Mouse (Mus musculus): ENCODE data around the gene Sphk2. TPM values are rescaled to one million over a fixed set of nuclear protein-coding genes. Genes with fewer than 3 reads are reported as not detected.

Sphk2 gene
- polyA plus RNA-seq, 1 experiment from 2014 or later = 16.7 TPM

- Histone ChIP-seq H3K36me3 (replicated peaks; ENCODE audit: control insufficient read depth, insufficient read depth) (peaks cover 17% of the 10 kb centered on the region), H3K9me3 (ENCODE audit: control insufficient read depth, low read length) (no peaks in the 10 kb centered on the region), H3K27me3 (ENCODE audit: control insufficient read depth, insufficient read depth, low read length) (no peaks in the 10 kb centered on the region), H3K4me1 (replicated peaks; ENCODE audit: control insufficient read depth, insufficient read depth, low read length) (no peaks in the 10 kb centered on the region), H3K4me2 (replicated peaks) (no peak overlapping the region), H3K9ac (no peak overlapping the region), H3K4me3 (replicated peaks; ENCODE audit: low read length) (no peak overlapping the region), H3K27ac (no peak overlapping the region)
- DNase-seq (ENCODE audit: low spot score) (no peak), ATAC-seq (ENCODE audit: low FRiP score) (no peak)
- WGBS = 18% methylated on average over 16 of the region's 16 CpGs
Observed at GRCm38 (mm10) chr7:45730727-45731431, 13.1 kb upstream of the Sphk2 start.

- H3K4me3 ChIP-seq (replicated peaks; ENCODE audit: low read length) = no peak overlapping the region
- no peak overlapping the region for H3K27ac ChIP-seq
- DNase-seq (ENCODE audit: low spot score) (no peak), ATAC-seq (ENCODE audit: low FRiP score) (no peak)
- H3K4me2 ChIP-seq (replicated peaks) = no peak overlapping the region
- H3K9ac ChIP-seq = no peak overlapping the region
- 86% methylated on average over 3 of the region's 3 CpGs for WGBS
- no peaks in the 10 kb centered on the region for H3K27me3 ChIP-seq (ENCODE audit: control insufficient read depth, insufficient read depth, low read length)
- H3K9me3 ChIP-seq (ENCODE audit: control insufficient read depth, low read length) = no peaks in the 10 kb centered on the region
- no peaks in the 10 kb centered on the region for H3K4me1 ChIP-seq (replicated peaks; ENCODE audit: control insufficient read depth, insufficient read depth, low read length)
- peaks cover 48% of the 10 kb centered on the region for H3K36me3 ChIP-seq (replicated peaks; ENCODE audit: control insufficient read depth, insufficient read depth)
Observed at GRCm38 (mm10) chr7:45727625-45728024, 9.8 kb upstream of the Sphk2 start.

DNA sequence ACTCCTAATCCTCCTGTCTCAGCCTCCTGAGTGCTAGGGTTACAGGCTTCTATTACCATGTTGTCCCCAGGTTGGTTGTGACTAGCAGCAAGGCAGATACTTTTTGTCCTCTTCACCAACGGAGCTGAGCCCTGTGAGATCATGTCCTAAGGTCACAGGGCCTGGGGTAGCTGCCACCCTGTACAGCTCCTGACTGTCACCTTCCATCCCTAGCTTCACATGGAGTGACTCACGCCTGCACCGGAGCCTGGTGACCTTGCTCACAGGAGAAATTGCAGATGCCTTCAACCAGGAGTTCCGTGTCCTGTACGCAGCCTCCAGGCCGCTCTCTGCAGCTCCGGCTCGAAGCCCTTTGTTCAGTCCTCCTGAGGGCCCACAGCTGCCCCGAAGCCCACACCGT, 8.6 kb upstream of the Sphk2 start:
- Histone ChIP-seq H3K9me3 (ENCODE audit: control insufficient read depth, low read length) (no peaks in the 10 kb centered on the region), H3K4me2 (replicated peaks) (no peak overlapping the region), H3K9ac (no peak overlapping the region), H3K27ac (no peak overlapping the region), H3K4me1 (replicated peaks; ENCODE audit: control insufficient read depth, insufficient read depth, low read length) (no peaks in the 10 kb centered on the region), H3K4me3 (replicated peaks; ENCODE audit: low read length) (no peak overlapping the region), H3K27me3 (ENCODE audit: control insufficient read depth, insufficient read depth, low read length) (no peaks in the 10 kb centered on the region), H3K36me3 (replicated peaks; ENCODE audit: control insufficient read depth, insufficient read depth) (peaks cover 60% of the 10 kb centered on the region)
- 95% methylated on average over 10 of the region's 10 CpGs for WGBS
- no peak for ATAC-seq (ENCODE audit: low FRiP score)
- no peak for DNase-seq (ENCODE audit: low spot score)

DNA sequence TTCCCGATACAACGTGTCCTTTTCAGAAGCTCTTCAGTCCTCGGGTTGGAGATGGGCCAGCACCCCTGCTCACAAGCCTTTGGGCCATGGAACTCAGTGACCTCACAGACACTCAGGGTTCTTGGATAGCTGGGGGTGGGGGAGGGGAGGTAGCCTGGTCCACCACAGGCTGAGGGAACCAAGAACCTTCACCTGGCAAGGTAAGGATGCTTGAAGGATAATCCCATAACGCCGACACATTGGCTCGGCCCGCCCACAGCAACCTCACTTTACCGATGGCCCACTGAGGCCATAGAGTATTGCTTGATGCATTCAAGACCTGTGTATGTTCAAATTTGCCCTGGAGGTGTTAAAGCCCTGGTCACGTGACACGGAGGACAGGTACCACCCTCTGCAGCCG, 7.9 kb upstream of the Sphk2 start, which contains the start of gene Spaca4:
Gene Spaca4 (minus strand): TSS at position 101 of the 400 bp plus-strand sequence.
- whole genome bisulfite sequencing = 92% methylated on average over 11 of the region's 11 CpGs

GRCm38 (mm10) chr7:45725151-45725550, 7.3 kb upstream of the Sphk2 start:
- Histone ChIP-seq H3K9ac (no peak overlapping the region), H3K27ac (no peak overlapping the region), H3K9me3 (ENCODE audit: control insufficient read depth, low read length) (no peaks in the 10 kb centered on the region), H3K4me2 (replicated peaks) (no peak overlapping the region), H3K27me3 (ENCODE audit: control insufficient read depth, insufficient read depth, low read length) (no peaks in the 10 kb centered on the region), H3K4me3 (replicated peaks; ENCODE audit: low read length) (no peak overlapping the region), H3K36me3 (replicated peaks; ENCODE audit: control insufficient read depth, insufficient read depth) (peaks cover 73% of the 10 kb centered on the region), H3K4me1 (replicated peaks; ENCODE audit: control insufficient read depth, insufficient read depth, low read length) (no peaks in the 10 kb centered on the region)
- ATAC-seq (ENCODE audit: low FRiP score) (no peak), DNase-seq (ENCODE audit: low spot score) (no peak)
- WGBS = 95% methylated on average over 9 of the region's 9 CpGs

More for the DNA sequence above, 7.9 kb upstream of the Sphk2 start, which contains the start of gene Spaca4:
- H3K4me1 ChIP-seq (replicated peaks; ENCODE audit: control insufficient read depth, insufficient read depth, low read length) = no peaks in the 10 kb centered on the region
- peaks cover 67% of the 10 kb centered on the region for H3K36me3 ChIP-seq (replicated peaks; ENCODE audit: control insufficient read depth, insufficient read depth)
- no peak within 1 kb of the TSS for H3K9ac ChIP-seq
- no peak within 1 kb of the TSS for H3K4me3 ChIP-seq (replicated peaks; ENCODE audit: low read length)
- no peak within 1 kb of the TSS for H3K4me2 ChIP-seq (replicated peaks)
- DNase-seq (ENCODE audit: low spot score) (no peak), ATAC-seq (ENCODE audit: low FRiP score) (no peak)
- H3K9me3 ChIP-seq (ENCODE audit: control insufficient read depth, low read length) = no peaks in the 10 kb centered on the region
- H3K27me3 ChIP-seq (ENCODE audit: control insufficient read depth, insufficient read depth, low read length) = no peaks in the 10 kb centered on the region
- no peak within 1 kb of the TSS for H3K27ac ChIP-seq

DNA sequence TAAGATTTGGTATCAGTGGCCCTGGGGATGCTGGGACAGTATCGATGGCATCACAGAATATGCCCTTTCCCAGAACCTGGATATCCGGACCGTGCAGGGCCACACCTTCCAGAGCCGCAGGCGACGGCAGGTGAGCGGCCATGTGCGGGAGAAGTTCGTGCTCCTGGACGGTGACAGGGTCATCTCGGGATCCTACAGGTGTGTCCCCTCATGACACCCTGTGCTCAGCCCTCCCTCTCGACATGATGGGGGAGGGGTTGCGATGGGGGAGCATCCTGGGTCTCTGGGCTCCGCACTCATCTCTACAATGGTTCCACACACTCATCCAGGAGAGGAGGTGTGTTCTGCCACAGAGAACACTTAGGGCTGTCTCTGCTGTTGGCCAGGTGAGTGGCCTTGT, 6.0 kb upstream of the Sphk2 start:
- 95% methylated on average over 14 of the region's 14 CpGs for WGBS
- no peaks in the 10 kb centered on the region for H3K27me3 ChIP-seq (ENCODE audit: control insufficient read depth, insufficient read depth, low read length)
- DNase-seq (ENCODE audit: low spot score) (no peak), ATAC-seq (ENCODE audit: low FRiP score) (no peak)
- H3K9ac ChIP-seq = no peak overlapping the region
- peaks cover 8% of the 10 kb centered on the region for H3K4me1 ChIP-seq (replicated peaks; ENCODE audit: control insufficient read depth, insufficient read depth, low read length)
- no peak overlapping the region for H3K4me2 ChIP-seq (replicated peaks)
- H3K4me3 ChIP-seq (replicated peaks; ENCODE audit: low read length) = no peak overlapping the region
- peaks cover 85% of the 10 kb centered on the region for H3K36me3 ChIP-seq (replicated peaks; ENCODE audit: control insufficient read depth, insufficient read depth)
- no peak overlapping the region for H3K27ac ChIP-seq
- no peaks in the 10 kb centered on the region for H3K9me3 ChIP-seq (ENCODE audit: control insufficient read depth, low read length)

- WGBS = 88% methylated on average over 4 of the region's 4 CpGs
- H3K27me3 ChIP-seq (ENCODE audit: control insufficient read depth, insufficient read depth, low read length) = no peaks in the 10 kb centered on the region
- no peak for DNase-seq (ENCODE audit: low spot score)
Observed at GRCm38 (mm10) chr7:45723301-45723700, 5.5 kb upstream of the Sphk2 start.

DNA sequence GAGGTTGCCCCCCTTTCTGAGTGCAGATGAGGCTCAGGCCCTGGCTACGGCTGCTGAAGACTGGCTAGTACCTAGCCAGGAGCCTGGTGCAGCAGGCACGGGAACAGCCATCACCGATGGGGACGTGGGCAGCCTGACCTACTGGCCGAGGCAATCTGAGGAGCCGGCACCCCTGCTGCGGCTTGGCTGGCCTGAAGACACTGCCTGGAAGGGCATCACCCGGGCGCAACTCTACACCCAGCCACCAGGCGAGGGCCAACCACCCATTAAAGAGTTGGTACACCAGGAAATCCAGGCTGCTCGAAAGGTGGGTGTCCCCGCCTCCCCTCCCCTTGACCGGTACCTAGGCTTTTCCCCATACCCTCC, 4.5 kb upstream of the Sphk2 start:
- H3K36me3 ChIP-seq (replicated peaks; ENCODE audit: control insufficient read depth, insufficient read depth) = peaks cover 82% of the 10 kb centered on the region

More at GRCm38 (mm10) chr7:45723301-45723700, 5.5 kb upstream of the Sphk2 start:
- Histone ChIP-seq H3K9ac (no peak overlapping the region), H3K4me2 (replicated peaks) (no peak overlapping the region), H3K4me1 (replicated peaks; ENCODE audit: control insufficient read depth, insufficient read depth, low read length) (peaks cover 11% of the 10 kb centered on the region), H3K9me3 (ENCODE audit: control insufficient read depth, low read length) (no peaks in the 10 kb centered on the region), H3K36me3 (replicated peaks; ENCODE audit: control insufficient read depth, insufficient read depth) (peaks cover 85% of the 10 kb centered on the region), H3K27ac (no peak overlapping the region), H3K4me3 (replicated peaks; ENCODE audit: low read length) (no peak overlapping the region)
- no peak for ATAC-seq (ENCODE audit: low FRiP score)

GRCm38 (mm10) chr7:45721642-45722347, 4.0 kb upstream of the Sphk2 start:
- Histone ChIP-seq H3K9ac (no peak overlapping the region), H3K4me2 (replicated peaks) (no peak overlapping the region), H3K4me3 (replicated peaks; ENCODE audit: low read length) (no peak overlapping the region), H3K36me3 (replicated peaks; ENCODE audit: control insufficient read depth, insufficient read depth) (peaks cover 77% of the 10 kb centered on the region), H3K4me1 (replicated peaks; ENCODE audit: control insufficient read depth, insufficient read depth, low read length) (peaks cover 16% of the 10 kb centered on the region), H3K9me3 (ENCODE audit: control insufficient read depth, low read length) (no peaks in the 10 kb centered on the region), H3K27ac (no peak overlapping the region), H3K27me3 (ENCODE audit: control insufficient read depth, insufficient read depth, low read length) (no peaks in the 10 kb centered on the region)
- WGBS = 60% methylated on average over 13 of the region's 13 CpGs
- ATAC-seq (ENCODE audit: low FRiP score) = no peak
- DNase-seq (ENCODE audit: low spot score) = no peak

More for the DNA sequence above, 4.5 kb upstream of the Sphk2 start:
- Histone ChIP-seq H3K27ac (no peak overlapping the region), H3K4me3 (replicated peaks; ENCODE audit: low read length) (no peak overlapping the region), H3K4me2 (replicated peaks) (no peak overlapping the region), H3K9me3 (ENCODE audit: control insufficient read depth, low read length) (no peaks in the 10 kb centered on the region), H3K27me3 (ENCODE audit: control insufficient read depth, insufficient read depth, low read length) (no peaks in the 10 kb centered on the region), H3K4me1 (replicated peaks; ENCODE audit: control insufficient read depth, insufficient read depth, low read length) (peaks cover 11% of the 10 kb centered on the region), H3K9ac (no peak overlapping the region)
- DNase-seq (ENCODE audit: low spot score) (no peak), ATAC-seq (ENCODE audit: low FRiP score) (no peak)
- 82% methylated on average over 13 of the region's 13 CpGs for WGBS

Data from hindbrain, embryonic 14.5 days (tissue).